Mouse (Mus musculus) cerebellum, adult 9-10 months (tissue): ENCODE measurements around the gene Itgb2.

Source experiments
- DNase-seq: peaks from one replicate; pipeline ENCODE4 v3.0.0; 2022

Itgb2 gene

DNA sequence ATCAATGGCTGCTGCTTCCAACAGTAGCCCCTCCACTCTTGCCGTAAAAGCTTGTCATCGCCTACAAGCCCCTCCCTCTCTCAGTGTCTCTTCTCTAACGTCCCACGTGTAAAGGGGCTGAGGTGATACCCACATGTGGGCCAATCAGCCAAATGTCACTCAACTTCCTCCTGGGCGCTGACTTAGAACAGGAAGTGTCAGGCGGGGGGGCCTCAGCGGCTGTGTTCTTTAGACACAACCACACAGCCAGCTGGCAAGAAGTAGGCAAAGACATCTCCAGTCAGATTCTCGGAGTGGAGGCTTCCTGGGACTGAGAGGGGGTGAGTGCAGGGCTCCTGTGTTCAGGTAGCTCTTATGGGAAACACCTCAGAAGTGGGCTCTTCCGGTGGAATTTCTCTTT, at the start of gene Itgb2:
Gene Itgb2, plus strand, starts transcription at position 113 of the 400 bp plus-strand sequence.
- no peak for DNase-seq

GRCm38 (mm10) chr10:77481814-77482213, 48.2 kb upstream of the Itgb2 start:
- no peak for DNase-seq

DNA sequence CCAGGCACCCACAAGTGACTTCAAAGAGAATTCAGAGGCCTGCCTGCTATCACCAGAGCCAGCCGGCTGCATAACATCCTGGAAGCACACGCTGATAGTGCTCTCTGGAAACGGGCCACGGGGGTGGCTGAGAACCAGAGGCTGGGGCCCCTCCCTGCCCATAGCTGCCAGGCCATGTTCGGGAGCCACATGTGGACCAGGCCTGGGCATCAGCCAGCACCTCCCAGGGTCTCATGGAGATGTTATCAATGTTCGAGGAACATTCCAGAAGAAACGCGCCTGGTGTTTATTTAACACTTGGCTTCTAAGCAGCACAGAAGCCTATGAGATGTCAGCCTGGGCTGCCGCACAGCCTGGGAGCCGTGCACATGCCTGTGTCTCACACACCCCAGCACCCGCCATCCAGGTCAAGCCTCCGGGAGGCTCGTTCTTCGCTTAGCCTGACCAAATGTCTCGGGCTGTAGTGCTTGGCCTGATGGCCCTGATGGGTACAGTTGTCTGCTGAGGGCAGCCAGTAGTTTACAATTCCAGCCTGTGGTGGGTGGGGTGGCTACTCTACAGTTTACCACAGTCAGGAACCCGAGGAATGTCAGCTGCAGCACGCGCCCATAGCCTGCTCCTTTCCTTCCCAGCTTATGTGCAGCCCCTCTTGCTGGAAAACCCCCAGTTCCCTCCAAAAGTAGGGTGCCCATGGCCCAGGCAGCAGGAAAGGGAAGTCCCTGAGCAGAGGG, 45.7 kb upstream of the Itgb2 start:
- no peak for DNase-seq

DNA sequence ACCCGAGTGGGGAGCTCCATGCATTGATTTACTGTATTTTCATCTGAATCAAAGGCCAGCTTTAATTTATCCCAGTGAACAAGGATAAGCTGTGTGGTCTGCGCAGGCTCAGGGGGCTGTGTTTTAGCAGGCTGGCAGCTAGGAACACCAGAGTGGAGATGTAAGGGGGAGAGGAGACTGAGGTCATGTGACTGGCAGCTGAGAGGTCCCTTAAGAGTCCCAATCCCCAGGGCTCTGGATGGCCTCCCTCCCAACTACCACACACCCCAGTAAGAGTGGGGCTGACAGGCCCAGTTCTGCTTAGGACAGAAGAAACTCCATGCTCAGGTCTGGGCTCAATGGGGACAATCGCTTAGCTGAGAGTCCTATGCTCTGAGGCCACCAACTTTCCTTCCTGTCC, 44.3 kb upstream of the Itgb2 start:
- DNase-seq, result no peak

GRCm38 (mm10) chr10:77488168-77488567, 41.9 kb upstream of the Itgb2 start:
- no peak for DNase-seq

DNA sequence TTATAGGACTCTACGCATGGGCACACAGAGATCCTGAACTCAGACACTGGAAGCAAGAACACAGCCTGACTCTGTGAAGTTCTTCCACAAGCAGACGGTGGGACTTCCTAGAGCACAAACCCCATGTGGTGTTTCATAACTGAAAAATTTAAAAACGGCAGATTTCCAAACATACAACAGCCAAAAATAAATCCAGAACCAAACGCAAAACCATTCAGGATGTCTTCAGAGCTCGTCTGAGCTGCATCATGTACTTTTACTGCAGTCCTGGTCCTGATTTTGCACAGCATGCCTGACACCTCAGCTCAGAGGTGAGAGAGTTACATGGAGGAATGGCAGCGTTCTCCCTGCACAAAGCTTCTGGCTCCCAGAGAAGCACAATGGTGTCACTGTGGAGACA, 38.5 kb upstream of the Itgb2 start:
- no peak for DNase-seq

- no peak for DNase-seq
Observed at GRCm38 (mm10) chr10:77492885-77493284, 37.2 kb upstream of the Itgb2 start.

GRCm38 (mm10) chr10:77497185-77497584, 32.9 kb upstream of the Itgb2 start:
- no peak for DNase-seq

DNA sequence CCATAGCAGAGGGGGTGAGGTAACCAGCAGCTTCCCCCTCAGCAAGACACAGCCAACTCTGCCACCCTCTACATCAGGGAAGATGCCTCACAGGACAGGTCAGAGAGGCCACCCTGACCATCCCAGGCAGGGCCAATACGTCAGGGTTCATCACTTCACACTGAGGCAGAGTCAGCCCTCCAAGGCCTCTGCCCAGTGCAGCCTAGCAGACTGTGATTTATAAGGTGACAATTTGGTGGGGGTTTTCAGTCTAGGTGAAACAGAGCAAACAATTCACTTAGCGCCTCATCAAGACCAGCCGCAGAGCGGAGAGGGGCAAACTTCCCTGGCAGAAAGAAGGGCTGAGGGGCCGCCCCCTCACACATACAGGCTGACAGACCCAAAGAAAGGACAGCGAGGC, 31.8 kb upstream of the Itgb2 start:
- no peak for DNase-seq

GRCm38 (mm10) chr10:77500636-77501035, 29.4 kb upstream of the Itgb2 start:
- no peak for DNase-seq

DNA sequence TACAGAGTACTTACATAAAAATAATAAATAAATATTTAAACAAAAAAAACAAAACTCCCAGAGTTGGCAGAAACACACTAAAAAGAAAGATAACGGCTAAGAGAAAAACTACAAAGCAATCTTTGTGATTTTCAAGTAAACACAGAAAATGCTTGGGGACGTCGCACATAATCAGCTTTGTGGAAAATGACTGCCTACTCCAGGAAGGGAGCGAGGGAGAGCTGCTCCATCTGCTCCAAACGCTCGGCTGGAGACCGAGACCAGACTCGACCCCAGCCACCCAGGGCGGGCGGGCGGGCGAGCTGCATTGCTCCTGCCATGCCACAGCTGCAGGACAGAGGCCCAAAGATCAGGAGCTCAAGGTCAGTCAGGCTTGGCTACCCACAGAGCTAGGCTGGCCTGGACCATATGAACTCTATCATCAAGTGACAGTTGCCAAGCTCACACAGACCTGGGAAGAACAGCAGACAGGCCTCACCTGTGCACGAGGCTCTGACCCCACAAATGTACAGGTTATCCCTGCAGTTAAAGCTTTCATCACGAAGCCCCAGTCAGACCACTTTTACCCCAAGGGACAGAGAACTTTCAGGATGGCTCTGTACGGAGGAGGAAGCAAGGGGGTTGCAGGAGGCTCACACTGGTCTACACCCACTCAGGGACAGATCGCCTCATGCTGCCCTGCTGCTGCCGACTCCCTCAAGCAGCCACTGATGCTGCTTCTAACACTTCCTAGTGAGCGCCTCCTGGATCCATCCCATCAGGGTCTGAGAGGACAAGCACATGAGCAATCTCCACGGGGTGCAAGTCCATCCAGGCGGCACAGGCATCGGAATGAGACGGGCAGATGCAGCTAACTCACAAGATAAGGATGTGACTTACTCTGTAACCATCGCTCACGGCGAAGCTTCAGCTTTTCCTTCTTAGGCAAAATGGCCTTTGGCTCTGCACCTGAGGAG, 26.8 kb upstream of the Itgb2 start:
- DNase-seq, result no peak

DNA sequence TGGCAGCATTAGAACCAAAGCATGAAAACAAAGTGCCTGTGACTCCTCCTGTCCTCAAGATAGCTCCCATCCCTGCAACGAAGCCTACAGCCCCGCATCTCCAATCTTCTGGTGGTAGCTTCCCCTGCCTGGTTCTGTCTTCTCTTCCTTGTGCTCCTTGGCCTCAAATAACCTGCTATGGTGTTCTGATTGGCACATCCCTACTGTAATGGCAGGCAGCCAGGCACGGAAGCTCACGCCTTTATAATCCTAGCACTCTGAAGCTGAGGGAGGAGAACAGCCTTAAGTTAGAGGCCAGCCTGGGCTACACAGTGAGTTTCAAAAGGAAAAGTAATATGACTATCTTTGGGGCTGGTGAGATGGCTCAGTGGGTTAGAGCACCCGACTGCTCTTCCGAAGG, 25.9 kb upstream of the Itgb2 start:
- DNase-seq, result no peak

GRCm38 (mm10) chr10:77506526-77506925, 23.5 kb upstream of the Itgb2 start:
- peak; percentile 89 for DNase-seq

DNA sequence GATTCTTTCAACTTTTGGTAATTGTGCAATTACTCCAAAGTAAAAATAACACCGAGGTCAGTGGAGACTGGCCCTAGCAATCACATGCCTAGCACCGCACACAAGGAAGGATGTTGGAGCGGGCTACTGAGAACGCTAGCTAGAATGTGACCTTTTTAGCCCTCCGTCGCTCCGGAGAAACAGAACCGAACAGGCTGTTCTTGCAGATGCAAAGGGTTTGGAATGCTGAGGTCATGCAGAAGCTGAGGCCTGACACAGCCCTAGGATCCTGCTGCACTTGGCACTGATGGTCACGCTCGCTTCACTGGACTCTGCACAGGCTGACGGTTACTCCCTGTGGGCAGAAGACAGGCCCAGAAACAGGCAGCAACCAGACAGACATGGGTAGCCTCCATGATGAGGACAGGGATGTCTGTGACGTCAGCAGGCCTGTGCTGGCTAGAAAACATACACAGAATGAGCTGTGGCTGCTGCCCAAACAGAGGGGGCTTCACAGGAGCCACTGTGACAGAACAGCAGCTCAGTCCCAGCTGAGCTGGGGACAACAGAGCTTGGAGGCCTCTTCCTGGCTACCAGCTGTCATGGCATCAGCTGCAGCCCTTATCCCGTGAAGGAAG, 23.0 kb upstream of the Itgb2 start:
- DNase-seq, result peak; percentile 65

DNA sequence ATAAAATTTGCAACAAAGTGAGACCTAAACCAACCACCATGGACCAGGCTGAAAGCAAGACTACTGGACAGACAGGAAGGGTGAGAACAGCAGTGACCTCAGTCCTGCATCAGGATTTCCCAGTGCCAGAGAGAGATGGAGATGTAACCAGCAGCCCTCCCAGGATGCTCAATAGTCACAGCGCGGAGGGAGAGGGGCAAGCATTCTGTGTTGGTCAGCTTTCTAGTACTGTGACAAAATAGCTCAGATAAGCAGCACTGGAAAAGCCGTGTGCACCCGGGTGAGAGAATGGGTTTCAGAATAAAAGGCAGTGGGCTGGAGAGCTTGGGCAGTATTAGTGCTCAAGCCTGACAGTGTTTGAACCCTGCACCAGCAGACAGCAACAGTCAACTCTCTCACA, 22.3 kb upstream of the Itgb2 start:
- peak; percentile 42 for DNase-seq

- peak; percentile 45 for DNase-seq
Observed at GRCm38 (mm10) chr10:77508744-77509143, 21.3 kb upstream of the Itgb2 start.

DNA sequence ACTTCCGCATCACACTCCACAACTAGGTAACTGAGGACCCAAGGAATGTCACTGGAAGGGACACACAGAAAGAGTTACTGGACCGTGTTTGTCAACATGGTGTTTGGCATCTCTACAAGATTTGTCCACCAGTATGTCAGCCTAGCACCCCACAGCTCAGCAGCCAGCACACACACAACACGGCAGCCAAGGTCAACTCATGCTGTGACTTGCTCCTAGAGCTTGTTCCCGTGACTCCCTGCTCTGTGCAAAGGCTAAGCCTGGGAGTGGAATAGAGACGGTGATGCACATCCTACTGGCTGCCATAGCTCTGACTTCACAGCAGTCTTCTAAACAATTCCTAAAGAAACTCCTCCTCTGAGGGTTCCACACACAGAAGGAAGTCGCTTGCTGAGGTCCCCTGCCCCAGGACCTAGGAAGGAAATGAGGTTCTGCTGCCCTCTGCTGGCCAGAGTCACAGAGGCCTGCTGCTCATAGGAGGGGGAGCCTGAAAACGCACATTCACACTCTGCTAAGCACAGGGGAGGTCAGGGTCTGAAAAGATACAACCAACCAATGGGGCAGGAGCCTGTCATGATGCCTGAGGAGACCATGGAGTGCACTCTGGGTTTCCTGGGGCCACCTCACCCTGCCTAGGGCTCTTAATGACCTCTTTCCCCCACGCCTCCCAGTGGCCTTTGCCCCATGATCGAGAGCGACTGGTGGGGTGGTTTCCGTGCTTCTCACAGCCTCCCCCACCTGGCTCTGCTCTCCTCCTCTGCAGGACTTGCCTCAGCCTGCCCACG, 20.5 kb upstream of the Itgb2 start:
- peak; percentile 91 for DNase-seq

GRCm38 (mm10) chr10:77510225-77510982, 19.6 kb upstream of the Itgb2 start:
- DNase-seq, result peak; percentile 87

GRCm38 (mm10) chr10:77515385-77516348, 14.4 kb upstream of the Itgb2 start, which contains the start of gene Fam207a:
Gene Fam207a, minus strand, starts transcription at chr10:77515785.
- peak; percentile 88 for DNase-seq

- DNase-seq, result peak; percentile 58
Observed at GRCm38 (mm10) chr10:77516379-77516951, 13.6 kb upstream of the Itgb2 start.
